Mouse (Mus musculus) hindlimb bud, embryonic 11.5 days (tissue): Measurements from ENCODE around the gene Tacc2.
"Not testable (repeated sequence)": the region's sequence is repeated elsewhere in the genome, so short reads cannot be mapped to it uniquely, and the experiment has no call there.

Source experiments
- DNase-seq: peaks from one replicate; pipeline ENCODE4 v3.0.0-alpha.2; 2012; ENCODE audit warnings: low read depth, low spot score; ENCODE audit errors: extremely low spot score

Gene Tacc2

GRCm38 (mm10) chr7:130646762-130647139, 69.5 kb downstream of the Tacc2 start:
- no peak for DNase-seq

DNA sequence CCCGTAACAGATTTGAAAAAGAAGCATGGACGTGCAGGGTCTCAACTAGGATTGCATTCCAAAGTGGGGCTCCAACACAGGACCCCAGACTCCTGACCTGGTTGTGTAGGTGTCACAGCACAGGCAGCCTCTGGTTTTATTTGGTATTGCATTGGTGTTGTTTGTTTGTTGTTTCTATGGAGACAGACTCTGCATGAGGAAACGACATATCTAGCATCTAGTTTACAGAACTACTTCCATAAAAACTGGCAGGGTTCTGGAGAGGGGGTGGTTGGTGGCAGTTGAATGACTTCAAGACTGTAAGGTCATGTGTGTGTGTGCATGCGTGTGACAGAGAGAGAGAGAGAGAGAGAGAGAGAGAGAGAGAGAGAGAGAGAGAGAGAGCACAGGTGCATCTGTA, 70.8 kb downstream of the Tacc2 start:
- no peak for DNase-seq

- DNase-seq = no peak
Measured at GRCm38 (mm10) chr7:130649257-130649656, 72.0 kb downstream of the Tacc2 start.

- DNase-seq = no peak
Measured at GRCm38 (mm10) chr7:130650621-130651020, 73.4 kb downstream of the Tacc2 start.

- no peak for DNase-seq
Measured at GRCm38 (mm10) chr7:130653036-130653555, 75.9 kb downstream of the Tacc2 start.

- no peak for DNase-seq
Measured at GRCm38 (mm10) chr7:130654562-130654961, 77.3 kb downstream of the Tacc2 start.

DNA sequence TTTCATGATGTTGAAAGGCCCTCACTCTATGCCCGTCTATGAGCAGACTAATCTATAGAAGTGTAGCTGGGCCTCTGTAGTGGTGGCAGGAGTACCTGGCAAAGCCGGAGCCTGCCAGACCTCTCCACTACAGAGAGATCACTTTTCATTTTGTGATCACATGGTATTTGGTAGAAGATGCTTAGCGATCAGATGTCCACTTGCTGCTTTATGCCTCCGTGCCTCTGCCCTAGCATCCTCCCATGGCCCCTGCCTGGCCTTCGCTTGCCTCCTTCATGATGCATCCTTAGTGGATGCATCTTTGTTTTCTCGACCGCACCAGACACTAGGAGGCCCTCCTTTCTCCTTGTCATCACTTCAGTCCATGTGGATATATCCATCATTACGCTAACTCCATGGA, 79.7 kb downstream of the Tacc2 start:
- no peak for DNase-seq

DNA sequence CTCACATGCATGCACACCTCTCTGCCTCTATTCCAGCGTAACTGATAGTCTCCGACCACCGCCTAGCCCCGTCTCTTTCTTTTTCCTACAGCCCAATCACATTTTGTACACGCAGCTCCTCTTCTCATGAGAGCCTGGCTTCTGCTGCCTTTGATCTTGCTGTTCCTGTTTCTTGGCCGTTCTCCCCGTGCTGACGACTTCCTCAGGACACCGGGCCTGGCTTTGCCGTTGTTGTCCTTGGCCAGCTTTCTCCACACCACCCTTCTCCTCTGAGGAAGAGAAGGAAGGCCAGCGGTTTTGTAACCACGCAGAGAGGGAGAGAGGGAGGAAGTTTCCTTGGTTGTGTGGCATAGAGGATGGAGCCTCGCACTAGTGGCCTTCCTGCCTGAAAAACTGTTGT, 80.5 kb downstream of the Tacc2 start:
- DNase-seq = no peak

GRCm38 (mm10) chr7:130659129-130659528, 81.9 kb downstream of the Tacc2 start:
- no peak for DNase-seq

DNA sequence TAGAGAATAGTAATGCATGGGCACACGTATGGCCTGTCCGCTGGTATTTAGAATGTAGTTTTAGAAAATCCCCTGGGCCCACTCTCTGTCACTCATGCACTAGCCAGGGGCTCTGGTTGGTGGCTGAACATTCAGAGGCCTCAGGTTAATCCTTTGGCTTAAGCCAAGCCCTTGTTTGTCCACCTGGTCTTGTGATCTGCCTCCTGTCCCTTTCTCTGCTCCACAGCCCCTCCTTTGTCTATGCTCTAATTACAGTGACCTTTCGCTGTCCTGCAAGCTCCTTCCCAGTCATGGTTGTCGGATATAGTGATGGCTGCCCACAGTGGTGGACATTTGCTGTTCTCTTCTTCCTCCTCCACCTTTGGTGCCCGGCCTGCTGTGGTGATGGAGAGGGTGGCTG, 85.0 kb downstream of the Tacc2 start:
- no peak for DNase-seq

- no peak for DNase-seq
Measured at GRCm38 (mm10) chr7:130662869-130663268, 85.6 kb downstream of the Tacc2 start.

GRCm38 (mm10) chr7:130664037-130664436, 86.8 kb downstream of the Tacc2 start:
- DNase-seq = no peak

- no peak for DNase-seq
Measured at GRCm38 (mm10) chr7:130664629-130665028, 87.4 kb downstream of the Tacc2 start.

DNA sequence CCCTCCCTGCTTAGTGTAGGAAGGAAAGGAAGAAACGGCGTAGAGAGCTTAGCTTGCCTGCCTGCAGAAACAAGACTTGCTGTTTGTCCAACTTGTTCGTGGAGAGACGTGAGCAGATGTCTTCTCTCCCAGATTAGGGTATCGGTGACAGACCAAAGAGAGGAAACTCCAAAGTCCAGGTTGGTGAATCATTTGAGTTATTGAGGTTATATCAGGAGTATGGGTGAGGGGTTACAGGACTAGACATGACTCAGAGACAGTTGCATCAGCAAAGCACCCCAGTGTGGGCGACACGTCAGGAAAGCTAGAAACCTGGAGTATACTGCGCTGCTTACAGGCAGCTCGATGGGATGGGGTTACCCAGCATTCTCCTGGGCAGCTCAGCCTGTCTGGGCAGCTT, 88.1 kb downstream of the Tacc2 start:
- no peak for DNase-seq

DNA sequence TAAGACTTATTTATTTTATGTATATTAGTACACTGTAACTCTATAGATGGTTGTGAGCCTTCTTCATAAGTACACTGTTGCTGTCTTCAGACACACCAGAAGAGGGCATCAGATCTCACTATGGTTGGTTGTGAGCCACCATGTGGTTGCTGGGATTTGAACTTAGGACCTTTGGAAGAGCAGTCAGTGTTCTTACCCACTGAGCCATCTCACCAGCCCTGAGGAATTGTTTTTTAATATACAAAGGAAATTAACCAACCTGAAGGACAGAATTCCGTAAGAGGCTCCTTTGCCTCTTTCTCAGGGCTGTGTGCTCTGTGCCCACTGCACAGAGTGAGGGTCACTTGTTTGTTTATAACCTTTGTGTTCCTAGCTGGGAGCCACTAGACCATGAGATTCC, 90.8 kb downstream of the Tacc2 start:
- not testable (repeated sequence) for DNase-seq

- DNase-seq = no peak
Measured at GRCm38 (mm10) chr7:130668729-130669281, 91.6 kb downstream of the Tacc2 start.

- DNase-seq = no peak
Measured at GRCm38 (mm10) chr7:130669370-130669881, 92.2 kb downstream of the Tacc2 start.

DNA sequence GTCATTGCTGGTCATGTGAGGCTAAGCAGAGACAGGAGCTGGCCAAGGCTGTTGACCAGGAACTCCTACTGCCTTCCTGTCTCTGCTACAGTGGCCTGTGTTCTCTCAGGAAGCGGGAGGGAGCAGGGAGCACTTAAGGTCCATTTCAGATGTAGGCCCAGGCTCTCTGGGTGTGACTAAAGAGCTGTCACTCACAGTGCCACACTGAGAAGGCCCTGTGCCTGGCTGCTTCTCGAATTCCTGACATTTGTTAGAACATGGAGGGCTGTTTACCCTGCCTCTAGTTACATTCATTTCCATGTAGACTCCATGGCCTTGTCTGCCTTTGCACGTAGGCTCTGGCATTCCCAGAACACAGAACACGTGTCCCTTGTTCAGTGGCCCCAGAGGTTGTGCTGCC, 93.1 kb downstream of the Tacc2 start:
- no peak for DNase-seq

GRCm38 (mm10) chr7:130671301-130671700, 94.1 kb downstream of the Tacc2 start:
- DNase-seq = no peak

DNA sequence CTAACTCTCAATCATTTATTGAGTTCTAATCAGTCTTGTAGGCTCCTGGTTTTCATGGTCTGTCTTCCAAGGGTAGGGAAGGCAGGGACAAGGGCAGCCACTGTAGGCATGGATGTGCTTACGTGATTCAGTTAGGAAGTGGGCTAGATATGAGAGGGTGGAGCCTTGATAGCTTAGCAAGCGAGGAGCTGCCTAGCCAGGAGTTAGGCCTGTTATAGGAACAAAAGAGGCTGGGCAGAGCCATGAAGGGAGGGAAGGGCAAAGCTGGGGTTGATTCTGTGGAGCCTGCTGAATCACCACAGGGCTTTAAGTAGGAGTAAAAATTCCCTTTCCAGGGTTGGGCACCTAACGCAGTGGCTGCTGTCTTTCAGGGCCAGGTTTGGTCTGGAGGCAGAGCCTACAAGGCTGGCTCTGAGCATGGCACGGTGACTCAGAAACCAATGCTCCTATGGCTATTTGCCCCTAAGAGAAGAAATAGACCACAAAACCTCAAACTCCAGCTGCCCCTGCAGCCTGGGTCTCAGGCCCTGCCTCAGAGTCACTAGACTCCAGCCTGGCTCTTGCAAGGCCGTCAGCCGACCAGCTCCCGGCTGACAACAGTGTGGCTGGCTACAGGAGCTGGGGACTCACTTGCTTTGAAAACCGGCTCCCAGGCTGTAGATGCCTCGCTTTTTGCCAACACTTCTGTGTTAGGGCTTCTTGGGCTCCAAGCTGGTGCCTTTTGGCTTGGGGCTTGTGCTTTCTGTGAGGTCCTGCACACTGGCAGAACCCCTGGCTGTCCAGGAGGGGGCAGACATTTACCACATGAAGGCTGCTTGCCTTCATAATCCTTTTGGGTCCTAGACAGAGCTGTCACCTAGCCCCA, 96.2 kb downstream of the Tacc2 start:
- no peak for DNase-seq

GRCm38 (mm10) chr7:130674526-130674925, 97.3 kb downstream of the Tacc2 start:
- DNase-seq = no peak

DNA sequence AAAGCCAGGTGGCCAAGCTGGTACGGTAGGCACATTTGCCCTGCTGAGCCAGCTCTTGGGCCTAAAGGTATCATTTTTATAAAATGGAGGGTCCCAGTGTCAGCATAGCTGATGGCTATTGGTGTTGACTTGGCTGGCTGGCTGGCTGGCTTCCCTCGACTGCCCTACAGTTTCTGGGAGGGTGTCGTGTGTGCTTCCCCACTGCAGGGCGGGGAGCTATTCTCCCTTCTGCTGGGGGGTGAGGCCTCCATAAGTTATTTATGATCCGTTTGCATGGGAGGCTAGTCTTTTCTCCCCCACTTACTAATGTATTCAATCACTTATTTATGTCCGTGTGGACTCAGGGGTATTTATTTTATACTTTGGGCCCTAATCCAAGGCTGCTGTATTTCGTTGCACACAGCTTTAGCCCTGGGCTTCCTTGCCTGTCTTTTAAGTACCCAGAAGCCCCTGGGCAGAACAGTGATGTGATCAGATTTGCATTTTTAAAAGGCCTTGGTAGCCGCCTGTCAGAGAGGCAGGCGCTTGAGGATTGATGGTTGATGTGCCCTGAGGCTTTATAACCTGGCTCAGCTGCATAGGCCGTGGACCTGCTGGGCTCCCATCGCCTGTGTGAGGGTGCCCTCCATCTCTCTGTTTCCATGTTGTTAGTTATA, 99.8 kb downstream of the Tacc2 start:
- no peak for DNase-seq
